9 mouse cellular contexts compared by ENCODE assay signal in genomic region chr19:16598653-16599297, GRCm38 (mm10).
DNase-seq lines count a peak whose midpoint lies in the region; ATAC-seq and TF ChIP-seq lines count a peak whose summit lies in the region.
"Had no signal": no experiment of that assay in that cellular context is flagged by ENCODE, and none has a peak within 500 bp of the region (broad histone marks: within the 10 kb centered on the region; RNA-seq: fewer than 3 reads in every experiment).

No protein-coding gene starts in this region.

- no peaks in the 10 kb centered on the region for H3K79me2 ChIP-seq in heart, adult 2 months (replicated peaks; ENCODE audit: control insufficient read depth, insufficient read depth, low read length)

- TF ChIP-seq CTCF in heart, adult 2 months (IDR thresholded peaks at IDR 0.05): no peak

- intact Hi-C loops in heart, adult 2 months (cut with DNase I): loop anchor here (1.0 to 2.0 kb wide), 4 partner anchors 163 to 600 kb away; partner anchors contain the start of gene Gna14

- WGBS in heart, adult 2 months: 37% methylated on average over 11 of the region's 11 CpGs
- WGBS in forebrain, embryonic 11.5 days: 52% methylated on average over 11 of the region's 11 CpGs
- 52% methylated on average over 11 of the region's 11 CpGs for WGBS in midbrain, embryonic 16.5 days

- no peak for TF ChIP-seq EP300 in heart, adult 2 months (IDR thresholded peaks at IDR 0.05; ENCODE audit: insufficient read depth, low read depth, low read length)

- no peaks in the 10 kb centered on the region for H3K9me3 ChIP-seq in forebrain, embryonic 11.5 days (ENCODE audit: control insufficient read depth, low read length)
- no peaks in the 10 kb centered on the region for H3K9me3 ChIP-seq in midbrain, embryonic 16.5 days (replicated peaks; ENCODE audit: control insufficient read depth, low read length, poor library complexity, severe bottlenecking)

- peak; percentile 69 for ATAC-seq in forebrain, embryonic 11.5 days (replicated peaks; ENCODE audit: low FRiP score)
- ATAC-seq in midbrain, embryonic 16.5 days: peak; percentile 63

- H3K27ac ChIP-seq in heart, adult 2 months: no peak overlapping the region
- H3K27ac ChIP-seq in forebrain, embryonic 11.5 days (ENCODE audit: low read depth, low read length): no peak overlapping the region
- H3K27ac ChIP-seq in midbrain, embryonic 16.5 days (ENCODE audit: low read length): no peak overlapping the region
- H3K27ac ChIP-seq: liver, embryonic 14.5 days had no signal

- H3K4me3 ChIP-seq in heart, adult 2 months: no peak overlapping the region
- no peak overlapping the region for H3K4me3 ChIP-seq in forebrain, embryonic 11.5 days (ENCODE audit: low read depth, low read length)
- no peak overlapping the region for H3K4me3 ChIP-seq in midbrain, embryonic 16.5 days (ENCODE audit: low read depth, low read length)

- DNase-seq in heart, adult 2 months: peak; percentile 22 to 25
- DNase-seq in heart, adult 8-10 months (ENCODE audit: low spot score): no peak
- DNase-seq in forebrain, embryonic 11.5 days (ENCODE audit: low spot score): no peak
- peak; percentile 5 for DNase-seq in induced T-regulatory cell, adult 2 months (ENCODE audit: low read depth)
- DNase-seq in thymus, postnatal 36 days: no peak
- no peak for DNase-seq in layer of hippocampus, postnatal 36 days
- DNase-seq in layer of hippocampus, adult 11-12 months (ENCODE audit: low spot score): no peak

- no peaks in the 10 kb centered on the region for H3K27me3 ChIP-seq in heart, adult 2 months (ENCODE audit: control insufficient read depth, insufficient read depth, low read length)
- no peaks in the 10 kb centered on the region for H3K27me3 ChIP-seq in forebrain, embryonic 11.5 days (ENCODE audit: control insufficient read depth, insufficient read depth, low read length)
- no peaks in the 10 kb centered on the region for H3K27me3 ChIP-seq in midbrain, embryonic 16.5 days (ENCODE audit: control insufficient read depth, insufficient read depth, low read depth, low read length)

- H3K4me1 ChIP-seq in heart, adult 2 months (ENCODE audit: control insufficient read depth, insufficient read depth, low read length): no peaks in the 10 kb centered on the region
- H3K4me1 ChIP-seq in forebrain, embryonic 11.5 days (replicated peaks; ENCODE audit: control insufficient read depth, insufficient read depth, low read length): no peaks in the 10 kb centered on the region
- H3K4me1 ChIP-seq in midbrain, embryonic 16.5 days (ENCODE audit: control insufficient read depth, insufficient read depth, low read length): peaks cover 5% of the 10 kb centered on the region; the same call in 1 of the 2 replicates

- TF ChIP-seq POLR2A in heart, adult 2 months (IDR thresholded peaks at IDR 0.05; ENCODE audit: insufficient read depth, low read depth, low read length): no peak

- no peak overlapping the region for H3K9ac ChIP-seq in heart, adult 2 months (ENCODE audit: low read depth, low read length)
- H3K9ac ChIP-seq in forebrain, embryonic 11.5 days (ENCODE audit: low read length): no peak overlapping the region
- no peak overlapping the region for H3K9ac ChIP-seq in midbrain, embryonic 16.5 days (ENCODE audit: low read depth, low read length)
- H3K9ac ChIP-seq: liver, embryonic 14.5 days had no signal

- H3K36me3 ChIP-seq in heart, adult 2 months (ENCODE audit: control insufficient read depth, insufficient read depth, low read length): no peaks in the 10 kb centered on the region
- H3K36me3 ChIP-seq in forebrain, embryonic 11.5 days (ENCODE audit: control insufficient read depth, insufficient read depth, low read length): no peaks in the 10 kb centered on the region
- no peaks in the 10 kb centered on the region for H3K36me3 ChIP-seq in midbrain, embryonic 16.5 days (ENCODE audit: control insufficient read depth, insufficient read depth, low read length)

- H3K4me2 ChIP-seq in forebrain, embryonic 11.5 days (ENCODE audit: low read depth, low read length, severe bottlenecking): no peak overlapping the region
- H3K4me2 ChIP-seq in midbrain, embryonic 16.5 days (ENCODE audit: low read length): peak overlapping the region; percentile 32

Comparison
In these comparisons a context has a peak if more than half of its experiments do, and no peak if none do; other contexts are left out.
1. DNase-seq: peak in heart, adult 2 months (2 of 2) and induced T-regulatory cell, adult 2 months (single experiment); none in heart, adult 8-10 months (single experiment), forebrain, embryonic 11.5 days (single experiment), thymus, postnatal 36 days (0 of 2), layer of hippocampus, postnatal 36 days (0 of 2) and layer of hippocampus, adult 11-12 months (single experiment).